Mouse (Mus musculus) lung, postnatal 0 days (tissue): Measurements from ENCODE around the gene Sgsm2. TPM values are rescaled to one million over a fixed set of nuclear protein-coding genes. Genes with fewer than 3 reads are reported as not detected.

Source experiments
- ATAC-seq: fragments of 200-750 bp; cut with Nextera tagmentation; 2 replicates; pipeline ENCODE4 v1.8.0; 2017; ENCODE audit warnings: moderate library complexity
- DNase-seq: peaks from one replicate; pipeline ENCODE4 v3.0.0-alpha.2; 2016; ENCODE audit warnings: low spot score
- H3K27ac ChIP-seq: fragments of 300-500 bp; sonication (generic); 2 replicates; pipeline ENCODE4 v1.5.1; 2014; ENCODE audit warnings: antibody characterized with exemption, mild to moderate bottlenecking, low read length, mixed read lengths
- H3K27me3 ChIP-seq: fragments of 300-500 bp; sonication (generic); replicated peaks from 2 replicates; pipeline ENCODE4 v1.6.1; 2014; ENCODE audit warnings: low read length, mixed read lengths; ENCODE audit not compliant: insufficient read depth
- H3K36me3 ChIP-seq: fragments of 300-500 bp; sonication (generic); 2 replicates; pipeline ENCODE4 v1.6.1; 2014; ENCODE audit warnings: low read length, mixed read lengths; ENCODE audit not compliant: insufficient read depth
- H3K4me1 ChIP-seq: fragments of 300-500 bp; sonication (generic); 2 replicates; pipeline ENCODE4 v1.6.1; 2014; ENCODE audit warnings: antibody characterized with exemption, low read depth, low read length, mixed read lengths; ENCODE audit not compliant: insufficient read depth
- H3K4me2 ChIP-seq: fragments of 300-500 bp; sonication (generic); replicated peaks from 2 replicates; pipeline ENCODE4 v1.6.1; 2014; ENCODE audit warnings: low read depth, mild to moderate bottlenecking, low read length, moderate library complexity, mixed read lengths
- H3K4me3 ChIP-seq: fragments of 300-500 bp; sonication (generic); 2 replicates; pipeline ENCODE4 v1.5.1; 2014; ENCODE audit warnings: low read depth, low read length
- H3K9ac ChIP-seq: fragments of 300-500 bp; sonication (generic); replicated peaks from 2 replicates; pipeline ENCODE4 v1.6.1; 2014; ENCODE audit warnings: low read depth, mild to moderate bottlenecking
- H3K9me3 ChIP-seq: fragments of 300-500 bp; sonication (generic); 2 replicates; pipeline ENCODE4 v1.6.1; 2016; ENCODE audit warnings: low read length, mixed read lengths
- CTCF ChIP-seq: IDR thresholded peaks from 2 replicates; pipeline ENCODE4 v1.5.1; 2016; ENCODE audit warnings: antibody characterized with exemption, mild to moderate bottlenecking
- EP300 ChIP-seq: IDR thresholded peaks from 2 replicates; pipeline ENCODE4 v1.6.1; 2016; ENCODE audit warnings: antibody characterized with exemption, mild to moderate bottlenecking, control low read depth
- WGBS: fragments of 180-500 bp; shearing (Covaris S2); extraction: QIAGEN DNeasy Blood & Tissue Kit; methylation state at CpG from one replicate; pipeline ENCODE4 v1.1.7; 2014; 5-methylcytosine and 5-hydroxymethylcytosine counted together
- polyA plus RNA-seq: library from polyadenylated mRNA; unstranded; fragments of >200 nt; fragmentation: Nextera tagmentation; extraction: Ambion mirVana; gene quantifications from 2 replicates; pipeline ENCODE4 v1.2.1, GENCODE M21; 2015

Sgsm2 gene
- polyA plus RNA-seq, 1 experiment from 2014 or later = 2.5 TPM

DNA sequence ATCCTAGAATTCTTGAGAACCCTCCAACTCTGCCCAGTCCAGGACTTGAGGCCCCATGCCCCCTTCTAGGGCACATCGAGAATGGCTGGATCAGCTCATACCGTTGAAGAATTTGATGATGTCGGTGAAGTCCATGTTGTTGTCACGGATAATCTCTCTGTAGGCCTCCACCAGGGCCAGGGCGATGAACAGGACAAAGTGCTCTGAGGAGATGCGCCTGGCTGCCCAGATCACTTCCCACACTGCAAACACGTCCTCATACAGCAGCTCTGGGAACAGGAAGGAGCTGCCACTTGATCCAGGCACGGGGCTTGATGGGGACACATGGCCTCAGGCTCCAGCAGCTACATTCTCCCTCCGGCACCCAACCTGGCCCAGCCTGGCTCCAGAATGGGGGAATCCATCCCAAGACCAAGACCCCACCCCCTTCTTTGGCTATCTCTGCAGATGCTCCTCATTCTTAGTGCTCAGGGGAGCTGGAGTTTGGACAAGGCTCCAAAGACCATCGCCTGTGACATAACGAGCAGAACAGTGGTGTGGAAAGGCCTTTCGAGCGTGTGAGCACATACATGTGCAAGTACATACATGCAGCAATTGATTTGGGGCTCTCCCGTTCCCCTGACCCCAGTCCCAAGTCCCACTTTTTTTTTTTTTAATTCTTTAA is 45.7 kb downstream of the Sgsm2 start:
- H3K4me3 ChIP-seq = no peak overlapping the region

DNA sequence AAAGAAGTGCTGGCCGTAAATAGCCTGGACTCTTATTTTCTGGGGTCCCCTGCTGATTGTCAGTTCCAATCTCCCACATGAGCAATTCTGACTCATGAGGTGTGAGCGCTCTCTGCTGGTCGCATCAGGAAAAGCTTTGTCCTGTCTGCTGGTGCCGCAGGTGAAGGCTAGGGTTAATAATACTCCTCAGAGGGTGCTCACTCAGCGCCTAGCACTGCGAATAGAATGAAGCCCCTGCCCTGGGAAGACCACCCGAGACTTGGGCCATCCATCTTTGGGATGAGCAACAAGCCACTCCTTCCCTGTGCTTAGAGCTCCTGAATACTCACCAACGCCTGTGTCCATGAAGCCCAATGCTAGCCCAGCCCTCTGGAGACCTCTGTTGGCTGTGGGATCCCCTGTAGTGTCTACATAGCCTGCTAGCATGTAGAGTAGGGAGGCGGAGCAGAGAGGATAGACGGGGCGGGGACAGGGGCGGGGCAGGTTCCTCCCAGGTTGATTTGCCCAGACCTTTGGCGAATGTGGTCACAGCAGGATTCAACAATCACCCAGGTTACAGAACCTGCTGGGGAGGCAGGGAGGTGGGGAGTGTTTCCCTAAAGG is 48.8 kb downstream of the Sgsm2 start:
- Histone ChIP-seq H3K27me3 (no peaks in the 10 kb centered on the region), H3K4me1 (no peaks in the 10 kb centered on the region), H3K4me2 (0 out of 2 replicates have a peak overlapping the region, but pooled peaks have one; percentile 38), H3K9ac (no peak overlapping the region), H3K9me3 (no peaks in the 10 kb centered on the region), H3K4me3 (no peak overlapping the region), H3K27ac (0 out of 2 replicates have a peak overlapping the region, but pooled peaks have one; percentile 38), H3K36me3 (no peaks in the 10 kb centered on the region)
- ATAC-seq = peak; percentile 91
- TF ChIP-seq EP300 (no peak), CTCF (peak; percentile 88)
- peak; percentile 86 for DNase-seq
- 7% methylated on average over 13 of the region's 13 CpGs for WGBS

More for the DNA sequence above, 45.7 kb downstream of the Sgsm2 start:
- no peak for ATAC-seq
- DNase-seq = no peak
- H3K9me3 ChIP-seq = no peaks in the 10 kb centered on the region
- no peaks in the 10 kb centered on the region for H3K36me3 ChIP-seq
- no peak overlapping the region for H3K27ac ChIP-seq
- H3K9ac ChIP-seq = no peak overlapping the region
- no peak overlapping the region for H3K4me2 ChIP-seq
- TF ChIP-seq CTCF (no peak), EP300 (no peak)
- no peaks in the 10 kb centered on the region for H3K27me3 ChIP-seq
- 77% methylated on average over 14 of the region's 14 CpGs for WGBS
- no peaks in the 10 kb centered on the region for H3K4me1 ChIP-seq

DNA sequence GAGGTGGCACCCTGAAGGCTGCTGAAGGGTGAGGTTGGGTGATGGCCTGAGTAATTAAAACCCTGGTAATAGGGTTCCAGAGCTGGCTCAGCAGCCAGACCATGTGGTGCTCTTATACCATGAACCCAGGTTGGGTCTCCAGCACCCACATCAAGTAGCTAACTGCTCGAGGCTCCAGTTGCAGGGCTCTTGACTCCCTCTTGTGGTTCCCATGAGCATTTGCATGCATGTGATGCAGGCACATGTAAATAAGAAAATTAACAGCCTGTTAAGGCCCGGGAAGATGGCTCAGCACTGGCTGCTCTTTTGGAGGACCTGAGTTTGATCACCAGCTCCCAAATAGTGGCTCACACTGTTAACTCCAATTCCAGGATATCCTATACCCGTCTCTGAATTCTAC is 51.1 kb downstream of the Sgsm2 start:
- H3K9me3 ChIP-seq = no peaks in the 10 kb centered on the region
- no peaks in the 10 kb centered on the region for H3K4me1 ChIP-seq
- peak; percentile 62 for TF ChIP-seq CTCF
- no peak for TF ChIP-seq EP300
- no peaks in the 10 kb centered on the region for H3K27me3 ChIP-seq
- H3K4me2 ChIP-seq = no peak overlapping the region
- H3K36me3 ChIP-seq = peaks cover 12% of the 10 kb centered on the region; the same call in 1 of the 2 replicates
- no peak overlapping the region for H3K27ac ChIP-seq
- peak; percentile 41 for DNase-seq
- H3K4me3 ChIP-seq = no peak overlapping the region
- WGBS = 63% methylated on average over 3 of the region's 3 CpGs
- no peak overlapping the region for H3K9ac ChIP-seq
- no peak for ATAC-seq

DNA sequence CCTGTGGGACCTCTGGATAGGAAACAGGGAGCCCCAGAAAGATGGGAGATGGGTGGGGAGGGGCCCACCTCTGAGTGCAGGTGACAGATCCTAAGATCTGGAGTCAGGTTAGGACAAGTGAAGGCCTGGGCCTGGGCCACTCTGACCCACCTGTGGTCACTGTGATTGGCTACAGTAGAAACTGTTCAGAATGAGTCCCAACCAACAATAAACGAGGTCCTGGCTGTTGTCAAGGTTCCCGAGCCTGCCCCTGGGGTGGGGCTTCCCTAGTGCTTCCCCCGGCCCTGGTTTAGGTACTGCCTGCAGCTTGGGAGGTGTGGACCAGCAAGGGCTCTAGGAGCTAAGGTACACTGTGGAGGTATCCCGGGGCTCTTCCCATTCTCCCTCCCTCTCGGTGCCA is 53.1 kb downstream of the Sgsm2 start:
- Histone ChIP-seq H3K36me3 (peaks cover 12% of the 10 kb centered on the region; the same call in 1 of the 2 replicates), H3K4me3 (no peak overlapping the region), H3K9me3 (no peaks in the 10 kb centered on the region), H3K4me2 (no peak overlapping the region), H3K27me3 (no peaks in the 10 kb centered on the region), H3K9ac (no peak overlapping the region), H3K27ac (no peak overlapping the region; the same call in 1 of the 2 replicates), H3K4me1 (peaks cover 8% of the 10 kb centered on the region; the same call in 1 of the 2 replicates)
- TF ChIP-seq EP300 = no peak
- no peak for TF ChIP-seq CTCF
- DNase-seq (no peak), ATAC-seq (no peak)
- WGBS = 52% methylated on average over 5 of the region's 5 CpGs

DNA sequence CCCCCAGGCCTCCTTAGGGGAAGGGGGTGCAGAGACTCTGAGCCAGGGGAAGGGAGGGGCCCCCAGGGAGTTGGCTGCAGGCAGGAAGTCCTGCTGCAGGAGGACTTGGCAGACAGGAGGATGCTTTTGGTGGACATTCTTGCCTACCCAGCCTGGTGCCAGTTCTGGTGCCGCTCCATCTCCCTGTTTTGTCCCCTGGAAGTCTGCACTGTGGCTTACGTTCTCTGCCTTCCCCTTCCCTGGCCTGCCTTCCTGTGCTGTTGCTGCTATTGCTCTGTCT is 53.5 kb downstream of the Sgsm2 start:
- 47% methylated on average over 2 of the region's 2 CpGs for WGBS
- DNase-seq = peak; percentile 32
- H3K27me3 ChIP-seq = no peaks in the 10 kb centered on the region
- H3K4me2 ChIP-seq = no peak overlapping the region
- no peak overlapping the region for H3K4me3 ChIP-seq
- H3K36me3 ChIP-seq = peaks cover 12% of the 10 kb centered on the region; the same call in 1 of the 2 replicates
- ATAC-seq = no peak
- no peak for TF ChIP-seq CTCF
- no peak for TF ChIP-seq EP300
- H3K4me1 ChIP-seq = peaks cover 8% of the 10 kb centered on the region; the same call in 1 of the 2 replicates
- no peak overlapping the region for H3K9ac ChIP-seq
- no peaks in the 10 kb centered on the region for H3K9me3 ChIP-seq
- H3K27ac ChIP-seq = no peak overlapping the region; the same call in 1 of the 2 replicates

DNA sequence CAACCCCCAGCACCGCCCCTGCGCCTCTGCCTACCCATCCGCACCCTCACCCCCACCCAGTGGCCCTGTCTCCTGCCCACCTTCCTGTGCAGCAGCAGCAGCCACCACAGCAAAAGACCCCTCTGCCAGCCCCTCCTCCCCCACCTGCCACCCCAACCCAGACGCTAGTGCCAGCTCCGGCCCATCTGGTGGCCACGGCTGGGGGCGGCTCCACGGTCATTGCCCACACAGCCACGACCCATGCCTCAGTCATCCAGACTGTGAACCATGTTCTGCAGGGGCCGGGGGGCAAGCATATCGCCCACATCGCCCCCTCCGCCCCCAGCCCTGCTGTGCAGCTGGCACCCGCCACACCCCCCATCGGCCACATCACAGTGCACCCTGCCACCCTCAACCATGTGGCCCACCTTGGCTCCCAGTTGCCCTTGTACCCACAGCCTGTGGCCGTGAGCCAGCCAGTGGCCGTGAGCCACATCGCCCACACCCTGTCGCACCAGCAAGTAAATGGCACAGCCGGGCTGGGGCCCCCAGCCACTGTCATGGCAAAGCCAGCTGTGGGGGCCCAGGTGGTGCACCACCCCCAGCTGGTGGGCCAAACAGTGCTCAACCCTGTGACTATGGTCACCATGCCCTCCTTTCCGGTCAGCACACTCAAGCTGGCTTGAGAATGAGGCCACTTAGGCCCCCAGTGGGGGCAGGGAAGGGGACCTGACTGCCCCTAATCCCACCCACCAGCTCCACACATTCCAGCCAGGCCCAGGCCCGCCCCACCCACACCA is 54.0 kb downstream of the Sgsm2 start:
- no peak for DNase-seq
- Histone ChIP-seq H3K4me1 (peaks cover 8% of the 10 kb centered on the region; the same call in 1 of the 2 replicates), H3K4me2 (no peak overlapping the region), H3K9ac (no peak overlapping the region), H3K27ac (no peak overlapping the region), H3K4me3 (no peak overlapping the region), H3K27me3 (no peaks in the 10 kb centered on the region), H3K36me3 (peaks cover 12% of the 10 kb centered on the region; the same call in 1 of the 2 replicates), H3K9me3 (no peaks in the 10 kb centered on the region)
- WGBS = 87% methylated on average over 15 of the region's 22 CpGs
- no peak for ATAC-seq
- TF ChIP-seq CTCF (no peak), EP300 (no peak)
